Mouse (Mus musculus) testis, adult 2 months (tissue): ENCODE measurements at regions not wholly inside any gene's neighbourhood (a gene's known extent, or its start where the extent isn't known, plus 50 kb on each side); places are given as distances from the start of the nearest gene placed in this dataset.
A peak's percentile ranks its signal among the peaks of the same experiment; 100 is the strongest.

Experiments
- H3K27ac ChIP-seq: fragments of 200-500 bp; 2 replicates; pipeline ENCODE4 v1.5.1; 2012; ENCODE audit warnings: low read depth, low read length; ENCODE audit not compliant: control insufficient read depth, insufficient read depth
- H3K27me3 ChIP-seq: fragments of 200-500 bp; 2 replicates; pipeline ENCODE4 v1.6.1; 2012; ENCODE audit warnings: mild to moderate bottlenecking, low read length, moderate library complexity; ENCODE audit not compliant: control insufficient read depth, insufficient read depth
- H3K36me3 ChIP-seq: fragments of 200-500 bp; 2 replicates; pipeline ENCODE4 v1.6.1; 2012; ENCODE audit warnings: mild to moderate bottlenecking, low read length; ENCODE audit not compliant: control insufficient read depth, insufficient read depth
- H3K4me1 ChIP-seq: fragments of 200-500 bp; 2 replicates; pipeline ENCODE4 v1.6.1; 2012; ENCODE audit warnings: low read length; ENCODE audit not compliant: control insufficient read depth, insufficient read depth
- H3K4me3 ChIP-seq: fragments of 200-500 bp; 2 replicates; pipeline ENCODE4 v1.5.1; 2012; ENCODE audit warnings: low read depth, mild to moderate bottlenecking, low read length, moderate library complexity, mixed read lengths; ENCODE audit not compliant: control insufficient read depth
- CTCF ChIP-seq: fragments of 200-500 bp; IDR thresholded peaks from 2 replicates; pipeline ENCODE4 v1.5.1; 2012; ENCODE audit warnings: low read depth, mild to moderate bottlenecking, inconsistent platforms, low read length, moderate library complexity; ENCODE audit not compliant: control insufficient read depth, insufficient read depth, insufficient replicate concordance
- POLR2A ChIP-seq: fragments of 200-500 bp; IDR thresholded peaks from 2 replicates; pipeline ENCODE4 v1.6.1; 2012; ENCODE audit warnings: low read depth, mild to moderate bottlenecking, inconsistent platforms, low read length, moderate library complexity; ENCODE audit not compliant: control insufficient read depth

DNA sequence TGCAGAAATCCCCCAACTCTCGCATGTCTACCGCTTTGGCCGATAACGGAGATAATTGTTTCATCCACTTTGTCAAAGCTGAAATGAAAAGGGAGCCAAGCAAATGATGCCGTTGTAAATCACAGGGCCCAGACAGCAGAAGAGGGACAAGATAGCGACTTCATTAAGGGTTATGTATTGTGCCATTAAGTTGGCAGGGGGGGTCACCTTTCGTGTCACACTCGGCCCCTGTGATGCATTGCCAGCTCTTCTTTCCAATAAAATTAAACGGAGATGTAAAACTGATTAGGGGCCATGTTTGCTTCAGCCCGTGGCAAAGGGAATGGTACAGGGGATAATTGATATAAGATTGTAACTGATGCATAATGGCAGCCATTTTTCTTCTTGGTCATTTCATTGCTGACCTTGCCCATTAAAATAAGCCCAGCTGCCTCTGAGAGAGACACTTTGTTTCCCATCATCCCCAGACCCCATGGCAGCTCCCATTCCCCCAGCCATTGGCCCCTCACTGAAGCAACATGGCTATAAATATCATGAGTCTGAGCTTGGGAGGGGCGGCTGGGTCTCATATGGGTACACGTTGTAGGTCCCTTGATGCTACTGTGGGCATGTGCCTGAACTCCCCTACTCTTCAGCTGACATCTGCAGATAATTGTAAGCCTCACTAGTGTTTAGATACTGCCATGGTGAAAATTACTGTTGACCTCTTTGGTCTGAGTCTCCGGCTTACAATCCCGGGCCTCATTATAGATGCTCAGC is 313.0 kb downstream of the Gm45692 start:
- Histone ChIP-seq H3K4me1 (no peaks in the 10 kb centered on the region), H3K36me3 (no peaks in the 10 kb centered on the region), H3K27ac (no peak overlapping the region), H3K27me3 (no peaks in the 10 kb centered on the region), H3K4me3 (no peak overlapping the region)
- TF ChIP-seq POLR2A (no peak), CTCF (no peak)

DNA sequence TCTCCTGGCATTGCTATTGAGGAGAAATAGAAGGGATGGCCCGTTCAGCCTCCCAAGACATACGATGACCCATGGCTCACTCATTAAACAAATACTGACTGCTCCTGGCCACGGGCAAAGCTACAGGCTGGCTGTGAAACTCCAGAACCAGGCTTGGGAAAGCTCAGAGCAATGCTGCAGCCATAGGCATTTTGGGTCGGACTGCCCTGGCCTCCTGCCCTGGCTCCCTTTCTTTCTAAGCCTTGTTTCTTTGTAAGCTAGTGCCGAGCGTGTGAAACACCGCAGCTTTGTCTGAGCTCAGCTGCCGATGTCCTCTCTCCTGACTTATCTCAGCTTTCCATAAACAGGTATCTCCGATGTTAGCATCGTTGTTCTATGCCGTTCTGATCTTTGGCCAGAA is 316.9 kb downstream of the Gm45692 start:
- no peak for TF ChIP-seq CTCF
- TF ChIP-seq POLR2A: no peak
- H3K36me3 ChIP-seq: no peaks in the 10 kb centered on the region

DNA sequence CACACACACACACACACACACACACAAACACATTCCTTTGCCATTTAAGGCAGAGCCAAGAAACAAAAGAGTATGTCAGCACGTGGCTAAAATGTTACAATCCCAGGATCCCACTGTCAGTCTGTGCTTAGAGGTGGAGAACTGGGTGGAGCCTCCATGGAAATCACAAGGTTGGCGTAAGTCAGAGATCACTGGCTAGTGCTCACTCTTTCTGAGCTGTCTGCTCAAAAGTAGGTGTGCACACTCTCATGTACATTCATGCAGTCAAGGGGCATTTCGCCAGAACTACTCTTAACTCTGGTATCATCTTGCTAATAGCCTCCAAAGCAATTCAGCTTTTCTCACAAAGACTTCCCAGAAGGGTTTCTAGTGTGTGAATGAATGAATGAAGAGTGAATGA is 318.2 kb downstream of the Gm45692 start:
- peaks cover 4% of the 10 kb centered on the region for H3K4me1 ChIP-seq
- H3K36me3 ChIP-seq: no peaks in the 10 kb centered on the region
- no peak overlapping the region; the same call in 1 of the 2 replicates for H3K4me3 ChIP-seq
- TF ChIP-seq CTCF: no peak
- no peak for TF ChIP-seq POLR2A
- no peak overlapping the region for H3K27ac ChIP-seq
- H3K27me3 ChIP-seq: no peaks in the 10 kb centered on the region

More for the DNA sequence above, 316.9 kb downstream of the Gm45692 start:
- no peak overlapping the region for H3K4me3 ChIP-seq
- H3K4me1 ChIP-seq: peaks cover 4% of the 10 kb centered on the region
- no peaks in the 10 kb centered on the region for H3K27me3 ChIP-seq
- H3K27ac ChIP-seq: no peak overlapping the region

DNA sequence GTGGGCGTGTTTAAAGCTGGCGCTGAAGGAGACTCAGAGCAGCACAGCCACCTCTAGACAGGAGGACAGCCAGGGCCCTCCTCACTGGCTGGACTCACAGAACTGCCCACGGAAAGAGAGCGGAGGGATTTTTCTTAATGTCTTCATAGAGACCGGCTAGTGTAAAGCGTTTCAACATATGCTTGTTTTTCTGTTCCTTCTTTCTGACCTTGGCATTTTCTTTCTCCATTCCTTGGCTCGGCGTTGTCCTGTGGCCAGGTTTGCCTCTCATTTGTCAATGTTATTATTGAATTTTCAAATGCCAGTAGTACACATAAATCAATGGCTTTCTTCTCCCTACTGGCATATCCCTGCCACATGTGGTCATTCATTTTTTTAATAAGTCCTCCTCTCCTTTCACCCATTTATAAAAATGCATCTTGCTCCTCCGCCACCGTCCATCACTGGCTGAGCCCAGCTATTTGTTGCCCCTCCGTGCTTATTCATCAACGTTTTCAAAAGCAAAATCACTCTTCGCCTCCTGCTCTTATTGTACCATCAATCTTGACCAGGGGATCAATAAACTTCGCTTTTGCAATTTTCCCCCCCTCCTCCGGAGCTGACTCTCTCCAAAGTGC is 319.0 kb downstream of the Gm45692 start:
- Histone ChIP-seq H3K27me3 (no peaks in the 10 kb centered on the region), H3K4me3 (peak overlapping the region; percentile 30), H3K36me3 (no peaks in the 10 kb centered on the region), H3K27ac (no peak overlapping the region), H3K4me1 (peaks cover 4% of the 10 kb centered on the region)
- TF ChIP-seq POLR2A (no peak), CTCF (no peak)

DNA sequence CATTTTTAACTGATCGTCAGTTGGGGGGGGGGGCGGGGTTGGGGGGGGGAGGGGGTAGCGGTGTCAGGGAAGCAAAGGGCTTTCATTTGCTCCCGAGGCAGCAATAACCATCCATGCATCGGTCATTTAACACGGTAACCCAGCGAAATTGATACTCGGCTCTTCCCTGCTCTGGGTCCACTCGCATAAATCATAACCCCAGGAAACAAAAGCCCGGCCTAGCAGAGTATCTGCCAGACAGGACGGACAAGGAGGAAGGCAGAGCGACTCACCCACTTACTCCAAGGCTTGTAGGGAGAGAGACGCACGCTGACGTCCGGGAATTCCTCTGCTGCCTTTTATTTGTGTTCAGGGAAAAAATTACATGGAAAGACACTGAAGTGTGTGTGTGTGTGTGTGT is 319.5 kb downstream of the Gm45692 start:
- no peaks in the 10 kb centered on the region for H3K27me3 ChIP-seq
- H3K27ac ChIP-seq: no peak overlapping the region
- H3K36me3 ChIP-seq: no peaks in the 10 kb centered on the region
- TF ChIP-seq CTCF: no peak
- TF ChIP-seq POLR2A: no peak
- H3K4me3 ChIP-seq: peak overlapping the region; percentile 47; the same call in 1 of the 2 replicates
- peaks cover 4% of the 10 kb centered on the region for H3K4me1 ChIP-seq

DNA sequence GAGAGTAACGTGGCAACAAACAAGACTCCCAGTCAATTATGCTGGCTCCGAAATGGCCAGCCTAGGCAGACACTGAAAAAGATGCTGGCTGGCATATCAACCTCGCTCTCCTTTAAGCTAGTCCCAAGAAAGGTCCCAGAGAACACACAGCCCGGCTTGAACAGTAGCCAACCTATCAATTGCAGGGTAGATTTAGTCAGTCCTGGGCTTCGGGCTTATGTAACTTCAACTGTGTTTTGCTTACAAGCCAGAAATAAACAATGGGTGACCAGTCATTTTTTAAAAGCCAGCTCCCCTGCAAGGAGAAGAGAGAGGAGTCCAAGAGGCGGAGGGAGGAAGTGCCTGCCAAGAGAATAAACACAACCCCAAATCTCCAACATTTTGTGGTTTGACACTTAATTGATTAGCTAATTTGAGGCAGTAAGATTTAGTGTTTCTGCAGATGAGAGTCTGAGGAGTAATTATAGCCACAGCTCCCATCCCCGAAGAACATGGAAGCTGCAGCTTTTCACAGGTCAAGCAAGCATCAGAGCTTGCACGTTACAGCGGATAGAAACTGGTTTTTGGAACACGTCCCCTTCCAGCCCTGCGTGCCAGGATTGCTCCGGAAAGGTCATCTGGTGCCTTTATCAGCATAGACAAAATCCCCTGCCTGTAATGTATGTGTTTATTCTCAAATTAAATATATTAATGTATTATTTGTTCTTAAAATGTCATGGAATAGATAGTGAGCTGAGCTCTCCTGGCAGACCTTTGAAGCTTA is 322.1 kb downstream of the Gm45692 start:
- Histone ChIP-seq H3K27ac (no peak overlapping the region), H3K4me1 (peaks cover 4% of the 10 kb centered on the region), H3K27me3 (no peaks in the 10 kb centered on the region), H3K4me3 (no peak overlapping the region), H3K36me3 (no peaks in the 10 kb centered on the region)
- no peak for TF ChIP-seq CTCF
- no peak for TF ChIP-seq POLR2A

DNA sequence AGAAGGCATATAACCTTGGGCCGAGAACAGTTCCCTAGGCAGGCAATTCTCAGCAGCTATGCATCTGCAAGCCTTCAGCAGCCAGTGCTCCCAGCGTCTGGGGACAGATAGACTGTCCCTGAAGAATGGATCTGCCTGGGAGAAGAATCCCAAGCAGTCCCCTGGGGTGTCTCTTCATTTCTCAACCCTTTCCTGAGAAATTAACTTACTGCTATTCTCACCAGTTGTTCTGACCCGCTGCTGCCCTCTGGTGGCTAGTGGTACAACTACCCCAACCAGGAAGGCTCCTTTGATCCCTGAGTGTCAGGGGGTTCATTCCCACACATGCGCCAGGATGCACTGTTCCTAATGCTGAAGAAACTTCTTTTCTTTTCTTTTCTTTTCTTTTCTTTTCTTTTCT is 323.7 kb downstream of the Gm45692 start:
- Histone ChIP-seq H3K4me1 (peaks cover 4% of the 10 kb centered on the region), H3K36me3 (no peaks in the 10 kb centered on the region), H3K4me3 (no peak overlapping the region), H3K27ac (no peak overlapping the region), H3K27me3 (no peaks in the 10 kb centered on the region)
- TF ChIP-seq POLR2A (no peak), CTCF (peak; percentile 77; the same call in 1 of the 2 replicates)
